Mouse (Mus musculus): ENCODE data around the gene Entpd8. TPM values are rescaled to one million over a fixed set of nuclear protein-coding genes. Genes with fewer than 3 reads are reported as not detected.

Entpd8 gene
- polyA plus RNA-seq, 1 experiment from 2014 or later: 14.3 TPM

- WGBS: 92% methylated on average over 7 of the region's 7 CpGs
- H3K9me3 ChIP-seq (ENCODE audit: control insufficient read depth, low read length): no peaks in the 10 kb centered on the region
- no peak overlapping the region for H3K9ac ChIP-seq (ENCODE audit: low read depth, low read length)
- H3K36me3 ChIP-seq (ENCODE audit: control insufficient read depth, insufficient read depth, low read length): no peaks in the 10 kb centered on the region
- H3K4me3 ChIP-seq (ENCODE audit: low read length): no peak overlapping the region
- no peak overlapping the region for H3K4me2 ChIP-seq (ENCODE audit: low read depth, low read length)
- no peak overlapping the region for H3K27ac ChIP-seq (ENCODE audit: low read length)
- peaks cover 10% of the 10 kb centered on the region for H3K4me1 ChIP-seq (ENCODE audit: control insufficient read depth, insufficient read depth, low read length)
- ATAC-seq: no peak
- H3K27me3 ChIP-seq (replicated peaks; ENCODE audit: control insufficient read depth, insufficient read depth, low read length): no peaks in the 10 kb centered on the region
Measured at GRCm38 (mm10) chr2:25058926-25059325, 21.2 kb upstream of the Entpd8 start.

DNA sequence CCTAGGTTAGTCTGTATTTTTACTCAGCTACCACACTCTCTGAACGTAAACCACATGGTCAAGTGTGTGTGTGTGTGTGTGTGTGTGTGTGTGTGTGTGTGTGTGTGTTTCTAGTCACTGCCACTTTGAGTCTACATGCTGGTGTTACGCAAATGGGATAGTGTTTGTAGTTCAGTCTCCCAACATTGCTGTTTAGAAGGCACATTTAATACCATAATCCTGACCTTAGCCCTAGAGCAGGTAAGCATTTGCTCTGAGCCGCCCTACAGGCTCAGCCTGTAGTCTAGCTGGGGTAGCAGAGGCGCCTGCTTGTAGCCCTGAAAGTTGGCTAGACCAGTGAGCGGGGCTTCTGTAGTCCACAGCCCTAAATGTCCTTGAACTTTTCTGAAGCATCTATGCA lies 16.6 kb upstream of the Entpd8 start:
- no peak overlapping the region for H3K4me2 ChIP-seq (ENCODE audit: low read depth, low read length)
- H3K27ac ChIP-seq (ENCODE audit: low read length): no peak overlapping the region
- WGBS: 93% methylated on average over 5 of the region's 5 CpGs
- no peaks in the 10 kb centered on the region for H3K36me3 ChIP-seq (ENCODE audit: control insufficient read depth, insufficient read depth, low read length)
- no peaks in the 10 kb centered on the region for H3K4me1 ChIP-seq (ENCODE audit: control insufficient read depth, insufficient read depth, low read length)
- H3K27me3 ChIP-seq (replicated peaks; ENCODE audit: control insufficient read depth, insufficient read depth, low read length): no peaks in the 10 kb centered on the region
- no peak overlapping the region for H3K4me3 ChIP-seq (ENCODE audit: low read length)
- ATAC-seq: no peak
- no peaks in the 10 kb centered on the region for H3K9me3 ChIP-seq (ENCODE audit: control insufficient read depth, low read length)
- no peak overlapping the region for H3K9ac ChIP-seq (ENCODE audit: low read depth, low read length)

DNA sequence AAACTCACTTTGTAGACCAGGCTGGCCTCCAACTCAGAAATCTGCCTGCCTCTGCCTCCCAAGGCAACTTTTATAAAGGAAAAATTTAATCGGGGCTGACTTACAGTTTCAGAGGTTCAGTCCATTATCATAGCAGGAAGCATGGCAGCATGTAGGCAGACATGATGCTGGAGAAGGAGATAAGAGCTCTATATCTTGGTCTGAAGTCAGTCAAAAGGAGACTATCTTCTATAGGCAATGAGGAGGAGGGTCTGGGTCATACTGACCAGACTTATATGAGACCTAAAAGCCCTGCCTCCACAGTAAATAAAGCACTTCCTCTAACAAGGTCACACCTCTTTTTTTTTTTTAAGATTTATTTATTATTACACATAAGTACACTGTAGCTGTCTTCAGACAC lies 15.8 kb upstream of the Entpd8 start:
- H3K9ac ChIP-seq (ENCODE audit: low read depth, low read length): no peak overlapping the region
- no peaks in the 10 kb centered on the region for H3K4me1 ChIP-seq (ENCODE audit: control insufficient read depth, insufficient read depth, low read length)
- H3K4me2 ChIP-seq (ENCODE audit: low read depth, low read length): no peak overlapping the region
- H3K27ac ChIP-seq (ENCODE audit: low read length): no peak overlapping the region
- no peaks in the 10 kb centered on the region for H3K9me3 ChIP-seq (ENCODE audit: control insufficient read depth, low read length)
- H3K4me3 ChIP-seq (ENCODE audit: low read length): no peak overlapping the region
- 89% methylated on average over 1 of the region's 1 CpGs for WGBS
- no peaks in the 10 kb centered on the region for H3K36me3 ChIP-seq (ENCODE audit: control insufficient read depth, insufficient read depth, low read length)
- no peak for ATAC-seq
- no peaks in the 10 kb centered on the region for H3K27me3 ChIP-seq (replicated peaks; ENCODE audit: control insufficient read depth, insufficient read depth, low read length)

DNA sequence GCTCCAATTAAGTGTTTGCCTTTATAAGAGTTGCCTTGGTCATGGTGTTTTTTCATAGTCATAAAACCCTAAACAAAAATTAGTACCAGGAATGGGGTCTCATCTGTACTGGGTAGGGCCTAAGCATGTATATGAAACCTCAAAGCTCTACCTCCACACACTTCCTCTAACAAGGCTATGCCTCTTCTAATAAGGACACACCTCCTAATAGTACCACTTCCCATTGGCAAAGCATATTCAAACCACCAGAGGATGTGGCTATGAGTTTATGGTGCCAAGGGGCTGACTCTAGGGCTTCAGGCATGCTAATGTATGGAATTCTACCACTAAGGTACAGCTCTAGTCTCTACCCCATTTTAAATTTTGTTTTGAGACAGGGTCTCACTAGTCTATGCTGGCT lies 14.6 kb upstream of the Entpd8 start:
- Histone ChIP-seq H3K27me3 (replicated peaks; ENCODE audit: control insufficient read depth, insufficient read depth, low read length) (no peaks in the 10 kb centered on the region), H3K4me3 (ENCODE audit: low read length) (no peak overlapping the region), H3K4me1 (ENCODE audit: control insufficient read depth, insufficient read depth, low read length) (no peaks in the 10 kb centered on the region), H3K27ac (ENCODE audit: low read length) (no peak overlapping the region), H3K9me3 (ENCODE audit: control insufficient read depth, low read length) (no peaks in the 10 kb centered on the region), H3K9ac (ENCODE audit: low read depth, low read length) (no peak overlapping the region), H3K4me2 (ENCODE audit: low read depth, low read length) (no peak overlapping the region), H3K36me3 (ENCODE audit: control insufficient read depth, insufficient read depth, low read length) (no peaks in the 10 kb centered on the region)
- no peak for ATAC-seq

DNA sequence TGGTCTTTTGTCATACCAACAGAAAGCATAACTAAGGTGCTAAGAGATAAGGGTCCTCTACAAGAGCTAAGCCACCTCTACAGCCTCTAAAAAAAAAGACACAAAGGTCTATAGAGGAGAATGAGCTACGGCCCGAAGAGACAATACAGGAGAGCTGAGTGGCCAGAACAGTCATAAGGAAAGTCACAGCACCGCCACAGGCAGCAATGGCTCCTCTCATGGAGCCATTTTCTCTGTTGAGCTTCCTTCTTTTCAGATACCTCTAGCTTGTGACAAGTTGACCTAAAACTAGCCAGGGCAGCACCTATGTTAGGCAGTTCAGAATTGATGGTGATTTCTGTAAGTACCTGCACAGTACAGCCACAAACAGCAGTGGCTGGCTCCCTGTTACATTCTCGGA lies 13.6 kb upstream of the Entpd8 start:
- Histone ChIP-seq H3K4me1 (ENCODE audit: control insufficient read depth, insufficient read depth, low read length) (no peaks in the 10 kb centered on the region), H3K27me3 (replicated peaks; ENCODE audit: control insufficient read depth, insufficient read depth, low read length) (no peaks in the 10 kb centered on the region), H3K27ac (ENCODE audit: low read length) (no peak overlapping the region), H3K4me3 (ENCODE audit: low read length) (no peak overlapping the region), H3K36me3 (ENCODE audit: control insufficient read depth, insufficient read depth, low read length) (no peaks in the 10 kb centered on the region), H3K9me3 (ENCODE audit: control insufficient read depth, low read length) (no peaks in the 10 kb centered on the region), H3K9ac (ENCODE audit: low read depth, low read length) (no peak overlapping the region), H3K4me2 (ENCODE audit: low read depth, low read length) (no peak overlapping the region)
- 85% methylated on average over 4 of the region's 4 CpGs for WGBS
- no peak for ATAC-seq

- no peak overlapping the region for H3K9ac ChIP-seq (ENCODE audit: low read depth, low read length)
- WGBS: 71% methylated on average over 4 of the region's 4 CpGs
- H3K4me3 ChIP-seq (ENCODE audit: low read length): no peak overlapping the region
- no peaks in the 10 kb centered on the region for H3K4me1 ChIP-seq (ENCODE audit: control insufficient read depth, insufficient read depth, low read length)
- ATAC-seq: no peak
- no peak overlapping the region for H3K27ac ChIP-seq (ENCODE audit: low read length)
- H3K27me3 ChIP-seq (replicated peaks; ENCODE audit: control insufficient read depth, insufficient read depth, low read length): no peaks in the 10 kb centered on the region
- H3K36me3 ChIP-seq (ENCODE audit: control insufficient read depth, insufficient read depth, low read length): no peaks in the 10 kb centered on the region
- no peak overlapping the region for H3K4me2 ChIP-seq (ENCODE audit: low read depth, low read length)
- no peaks in the 10 kb centered on the region for H3K9me3 ChIP-seq (ENCODE audit: control insufficient read depth, low read length)
Measured at GRCm38 (mm10) chr2:25069537-25069936, 10.6 kb upstream of the Entpd8 start.

DNA sequence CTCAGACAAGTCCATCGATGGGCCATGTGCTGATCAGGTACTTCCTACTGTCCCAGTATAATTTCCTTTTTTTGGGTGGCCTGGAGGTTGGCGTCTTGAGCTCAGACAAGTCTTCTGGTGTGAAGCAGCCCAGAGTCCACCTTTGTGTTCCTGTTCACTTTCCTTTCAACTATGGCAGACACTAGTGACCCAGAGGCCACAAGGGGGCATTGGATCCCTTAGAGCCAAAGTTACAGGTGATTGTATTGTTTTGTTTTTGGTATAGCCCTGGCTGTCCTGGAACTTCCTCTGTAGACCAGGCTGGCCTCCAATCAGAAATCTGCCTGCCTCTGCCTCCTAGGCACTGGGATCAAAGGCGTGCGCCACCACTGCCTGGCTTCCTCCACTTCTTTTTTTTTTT lies 7.7 kb upstream of the Entpd8 start:
- Histone ChIP-seq H3K4me3 (ENCODE audit: low read length) (no peak overlapping the region), H3K4me1 (ENCODE audit: control insufficient read depth, insufficient read depth, low read length) (no peaks in the 10 kb centered on the region; the same call in 1 of the 2 replicates), H3K36me3 (ENCODE audit: control insufficient read depth, insufficient read depth, low read length) (no peaks in the 10 kb centered on the region), H3K4me2 (ENCODE audit: low read depth, low read length) (no peak overlapping the region), H3K9me3 (ENCODE audit: control insufficient read depth, low read length) (no peaks in the 10 kb centered on the region), H3K27ac (ENCODE audit: low read length) (no peak overlapping the region), H3K27me3 (replicated peaks; ENCODE audit: control insufficient read depth, insufficient read depth, low read length) (no peaks in the 10 kb centered on the region), H3K9ac (ENCODE audit: low read depth, low read length) (no peak overlapping the region)
- no peak for ATAC-seq
- 86% methylated on average over 4 of the region's 4 CpGs for WGBS

- H3K27me3 ChIP-seq (replicated peaks; ENCODE audit: control insufficient read depth, insufficient read depth, low read length): no peaks in the 10 kb centered on the region
- H3K4me3 ChIP-seq (ENCODE audit: low read length): no peak overlapping the region
- H3K36me3 ChIP-seq (ENCODE audit: control insufficient read depth, insufficient read depth, low read length): no peaks in the 10 kb centered on the region
- no peak overlapping the region for H3K9ac ChIP-seq (ENCODE audit: low read depth, low read length)
- no peaks in the 10 kb centered on the region; the same call in 1 of the 2 replicates for H3K4me1 ChIP-seq (ENCODE audit: control insufficient read depth, insufficient read depth, low read length)
- H3K27ac ChIP-seq (ENCODE audit: low read length): no peak overlapping the region
- ATAC-seq: no peak
- no peaks in the 10 kb centered on the region for H3K9me3 ChIP-seq (ENCODE audit: control insufficient read depth, low read length)
- H3K4me2 ChIP-seq (ENCODE audit: low read depth, low read length): no peak overlapping the region
- WGBS: 67% methylated on average over 4 of the region's 4 CpGs
Measured at GRCm38 (mm10) chr2:25075506-25075905, 4.6 kb upstream of the Entpd8 start.

DNA sequence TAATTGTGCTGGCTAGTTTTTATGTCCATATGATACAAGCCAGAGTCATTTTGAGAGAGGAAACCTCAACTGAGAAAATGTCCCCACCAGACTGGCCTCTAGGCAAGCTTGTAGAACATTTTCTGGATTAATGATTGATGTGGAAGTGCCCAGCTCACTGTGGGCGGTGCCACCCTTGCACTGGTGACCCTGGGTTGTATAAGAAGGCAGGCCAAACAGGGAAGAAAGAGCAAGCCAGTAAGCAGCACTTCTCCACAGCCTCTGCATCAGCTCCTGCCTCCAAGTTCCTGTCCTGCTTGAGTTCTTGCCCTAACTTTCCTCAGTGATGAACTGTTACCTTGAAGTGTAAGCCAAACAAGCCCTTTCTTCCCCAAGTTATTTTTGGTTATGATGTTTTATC lies 1.1 kb upstream of the Entpd8 start:
- H3K4me1 ChIP-seq (ENCODE audit: control insufficient read depth, insufficient read depth, low read length): peaks cover 7% of the 10 kb centered on the region
- no peaks in the 10 kb centered on the region for H3K9me3 ChIP-seq (ENCODE audit: control insufficient read depth, low read length)
- H3K36me3 ChIP-seq (ENCODE audit: control insufficient read depth, insufficient read depth, low read length): no peaks in the 10 kb centered on the region
- H3K9ac ChIP-seq (ENCODE audit: low read depth, low read length): no peak overlapping the region
- H3K27me3 ChIP-seq (replicated peaks; ENCODE audit: control insufficient read depth, insufficient read depth, low read length): no peaks in the 10 kb centered on the region
- no peak overlapping the region for H3K4me3 ChIP-seq (ENCODE audit: low read length)
- H3K4me2 ChIP-seq (ENCODE audit: low read depth, low read length): peak overlapping the region; percentile 8
- ATAC-seq: peak; percentile 63
- H3K27ac ChIP-seq (ENCODE audit: low read length): peak overlapping the region; percentile 75
- 46% methylated on average over 1 of the region's 1 CpGs for WGBS

- ATAC-seq: peak; percentile 24; the same call in 1 of the 2 replicates
- peaks cover 10% of the 10 kb centered on the region for H3K4me1 ChIP-seq (ENCODE audit: control insufficient read depth, insufficient read depth, low read length)
- WGBS: 67% methylated on average over 4 of the region's 4 CpGs
Measured at GRCm38 (mm10) chr2:25083697-25084096, 3.6 kb downstream of the Entpd8 start.

More at GRCm38 (mm10) chr2:25083697-25084096, 3.6 kb downstream of the Entpd8 start:
- no peaks in the 10 kb centered on the region for H3K9me3 ChIP-seq (ENCODE audit: control insufficient read depth, low read length)
- H3K27ac ChIP-seq (ENCODE audit: low read length): no peak overlapping the region
- H3K9ac ChIP-seq (ENCODE audit: low read depth, low read length): no peak overlapping the region
- H3K36me3 ChIP-seq (ENCODE audit: control insufficient read depth, insufficient read depth, low read length): no peaks in the 10 kb centered on the region
- no peaks in the 10 kb centered on the region for H3K27me3 ChIP-seq (replicated peaks; ENCODE audit: control insufficient read depth, insufficient read depth, low read length)
- no peak overlapping the region for H3K4me3 ChIP-seq (ENCODE audit: low read length)
- no peak overlapping the region for H3K4me2 ChIP-seq (ENCODE audit: low read depth, low read length)
